Mouse (Mus musculus) hindbrain, postnatal 0 days (tissue): ENCODE measurements around the gene Zfp366. TPM values are rescaled to one million over a fixed set of nuclear protein-coding genes. Genes with fewer than 3 reads are reported as not detected.
"Not testable (repeated sequence)": the region's sequence is repeated elsewhere in the genome, so short reads cannot be mapped to it uniquely, and the experiment has no call there.

Experiments
- ATAC-seq: fragments of 200-750 bp; cut with Nextera tagmentation; 2 replicates; pipeline ENCODE4 v1.8.0; 2017; ENCODE audit warnings: mild to moderate bottlenecking, moderate TSS enrichment, moderate library complexity
- DNase-seq: peaks from one replicate; pipeline ENCODE4 v3.0.0-alpha.2; 2015; ENCODE audit warnings: low spot score
- H3K27ac ChIP-seq: fragments of 300-500 bp; sonication (generic); 2 replicates; pipeline ENCODE4 v1.5.1; 2014; ENCODE audit warnings: mild to moderate bottlenecking
- H3K27me3 ChIP-seq: fragments of 300-500 bp; sonication (generic); 2 replicates; pipeline ENCODE4 v1.6.1; 2014; ENCODE audit warnings: low read length, mixed read lengths; ENCODE audit not compliant: insufficient read depth
- H3K36me3 ChIP-seq: fragments of 300-500 bp; sonication (generic); 2 replicates; pipeline ENCODE4 v1.6.1; 2014; ENCODE audit warnings: low read length, mixed read lengths; ENCODE audit not compliant: insufficient read depth
- H3K4me1 ChIP-seq: fragments of 300-500 bp; sonication (generic); 2 replicates; pipeline ENCODE4 v1.6.1; 2014; ENCODE audit warnings: antibody characterized with exemption, low read length, mixed read lengths; ENCODE audit not compliant: insufficient read depth
- H3K4me2 ChIP-seq: fragments of 300-500 bp; sonication (generic); 2 replicates; pipeline ENCODE4 v1.6.1; 2014; ENCODE audit warnings: low read depth, mild to moderate bottlenecking, low read length, moderate library complexity, mixed read lengths
- H3K4me3 ChIP-seq: fragments of 300-500 bp; sonication (generic); 2 replicates; pipeline ENCODE4 v1.5.1; 2014; ENCODE audit warnings: low read length
- H3K9ac ChIP-seq: fragments of 300-500 bp; sonication (generic); replicated peaks from 2 replicates; pipeline ENCODE4 v1.6.1; 2014; ENCODE audit warnings: mild to moderate bottlenecking, low read length, moderate library complexity, mixed read lengths
- H3K9me3 ChIP-seq: fragments of 300-500 bp; sonication (generic); 2 replicates; pipeline ENCODE4 v1.6.1; 2016; ENCODE audit warnings: low read length, mixed read lengths
- CTCF ChIP-seq: IDR thresholded peaks from 2 replicates; pipeline ENCODE4 v1.5.1; 2016; ENCODE audit warnings: antibody characterized with exemption, control low read depth, low read depth
- WGBS: fragments of 180-500 bp; shearing (Covaris S2); extraction: QIAGEN DNeasy Blood & Tissue Kit; methylation state at CpG from one replicate; pipeline ENCODE4 v1.1.7; 2014; 5-methylcytosine and 5-hydroxymethylcytosine counted together
- polyA plus RNA-seq: library from polyadenylated mRNA; unstranded; fragments of >200 nt; fragmentation: Nextera tagmentation; extraction: Ambion mirVana; gene quantifications from 2 replicates; pipeline ENCODE4 v1.2.1, GENCODE M21; 2015
- total RNA-seq: library from RNA; depleted of rRNA; stranded (reverse); fragments of >200 nt; gene quantifications from 2 replicates; pipeline ENCODE4 v1.2.3, GENCODE M21; 2014

Zfp366 gene
- total and polyA plus RNA-seq, 2 experiments from 2014 or later = 0.30 to 2.2 TPM

- Histone ChIP-seq H3K4me3 (no peak overlapping the region), H3K36me3 (no peaks in the 10 kb centered on the region), H3K4me2 (no peak overlapping the region), H3K9ac (no peak overlapping the region), H3K9me3 (no peaks in the 10 kb centered on the region), H3K27me3 (no peaks in the 10 kb centered on the region), H3K4me1 (no peaks in the 10 kb centered on the region), H3K27ac (no peak overlapping the region)
- DNase-seq = no peak
- TF ChIP-seq CTCF = no peak
- ATAC-seq = no peak
- 71% methylated on average over 6 of the region's 6 CpGs for WGBS
These were observed 15.2 kb upstream of the Zfp366 start for GRCm38 (mm10) chr13:99169401-99169800.

- no peaks in the 10 kb centered on the region for H3K27me3 ChIP-seq
- H3K36me3 ChIP-seq = no peaks in the 10 kb centered on the region
- no peak overlapping the region for H3K27ac ChIP-seq
- no peaks in the 10 kb centered on the region for H3K9me3 ChIP-seq
- TF ChIP-seq CTCF = peak; percentile 40
- DNase-seq (peak; percentile 62), ATAC-seq (no peak)
- no peak overlapping the region for H3K9ac ChIP-seq
- H3K4me3 ChIP-seq = no peak overlapping the region
- 39% methylated on average over 2 of the region's 2 CpGs for WGBS
- no peak overlapping the region for H3K4me2 ChIP-seq
- H3K4me1 ChIP-seq = no peaks in the 10 kb centered on the region
These were observed 14.3 kb upstream of the Zfp366 start for GRCm38 (mm10) chr13:99170337-99170736.

GRCm38 (mm10) chr13:99173849-99174248, 10.8 kb upstream of the Zfp366 start:
- Histone ChIP-seq H3K27ac (no peak overlapping the region), H3K9ac (no peak overlapping the region), H3K36me3 (no peaks in the 10 kb centered on the region), H3K4me1 (no peaks in the 10 kb centered on the region), H3K9me3 (no peaks in the 10 kb centered on the region), H3K27me3 (no peaks in the 10 kb centered on the region), H3K4me2 (no peak overlapping the region), H3K4me3 (no peak overlapping the region)
- no peak for TF ChIP-seq CTCF
- no peak for ATAC-seq
- no peak for DNase-seq
- WGBS = 32% methylated on average over 4 of the region's 4 CpGs

GRCm38 (mm10) chr13:99182828-99183227, 1.8 kb upstream of the Zfp366 start:
- H3K4me2 ChIP-seq, DNase-seq, H3K9me3 ChIP-seq, H3K9ac ChIP-seq, H3K4me1 ChIP-seq, H3K4me3 ChIP-seq, H3K27ac ChIP-seq, H3K27me3 ChIP-seq, H3K36me3 ChIP-seq, ATAC-seq: not testable (repeated sequence)
- WGBS = 86% methylated on average over 3 of the region's 3 CpGs

DNA sequence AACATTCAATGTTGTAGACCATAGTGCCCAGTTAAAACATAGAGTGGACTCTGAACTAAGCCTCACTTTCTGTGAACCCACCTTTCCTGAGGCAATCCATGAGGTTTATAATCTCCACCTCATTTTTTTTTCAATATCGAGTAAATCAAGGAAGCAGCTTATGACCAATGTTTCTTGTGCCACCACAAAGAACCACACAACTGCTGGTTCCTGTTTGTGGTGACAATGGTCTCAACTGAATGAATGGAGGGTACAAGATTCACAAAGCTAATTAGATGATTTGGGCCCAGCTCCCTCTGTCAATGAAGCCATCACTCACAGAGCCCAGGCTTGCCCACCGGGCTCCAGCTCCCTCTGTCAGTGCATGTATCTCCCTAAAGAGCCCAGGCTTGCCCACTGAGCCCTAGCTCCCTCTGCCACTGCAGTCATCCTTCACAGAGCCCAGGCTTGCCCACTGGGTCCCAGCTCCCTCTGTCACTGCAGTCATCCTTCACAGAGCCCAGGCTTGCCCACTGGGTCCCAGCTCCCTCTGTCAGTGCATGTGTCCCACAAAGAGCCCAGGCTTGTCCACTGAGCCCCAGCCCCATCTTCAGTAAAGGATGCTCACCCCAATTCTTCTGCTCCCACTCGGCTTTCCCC, 1.2 kb upstream of the Zfp366 start:
- ATAC-seq = no peak
- H3K9me3 ChIP-seq = no peaks in the 10 kb centered on the region
- TF ChIP-seq CTCF = no peak
- no peaks in the 10 kb centered on the region for H3K4me1 ChIP-seq
- H3K4me3 ChIP-seq = no peak overlapping the region
- DNase-seq = no peak
- 82% methylated on average over 3 of the region's 3 CpGs for WGBS
- H3K36me3 ChIP-seq = no peaks in the 10 kb centered on the region
- H3K27ac ChIP-seq = no peak overlapping the region
- H3K9ac ChIP-seq = no peak overlapping the region
- no peak overlapping the region for H3K4me2 ChIP-seq
- H3K27me3 ChIP-seq = no peaks in the 10 kb centered on the region

GRCm38 (mm10) chr13:99185573-99185972, 950 bp downstream of the Zfp366 start:
- 0 out of 2 replicates have a peak overlapping the region, but pooled peaks have one; percentile 4 for H3K4me3 ChIP-seq
- H3K27ac ChIP-seq = no peak overlapping the region; the same call in 1 of the 2 replicates
- no peaks in the 10 kb centered on the region for H3K9me3 ChIP-seq
- no peak overlapping the region for H3K9ac ChIP-seq
- TF ChIP-seq CTCF = no peak
- DNase-seq = no peak
- H3K4me1 ChIP-seq = 0 out of 2 replicates have a peak, but pooled peaks cover 7% of the 10 kb centered on the region
- H3K27me3 ChIP-seq = no peaks in the 10 kb centered on the region
- ATAC-seq = no peak
- 75% methylated on average over 10 of the region's 10 CpGs for whole genome bisulfite sequencing
- no peaks in the 10 kb centered on the region for H3K36me3 ChIP-seq
- 0 out of 2 replicates have a peak overlapping the region, but pooled peaks have one; percentile 18 for H3K4me2 ChIP-seq

DNA sequence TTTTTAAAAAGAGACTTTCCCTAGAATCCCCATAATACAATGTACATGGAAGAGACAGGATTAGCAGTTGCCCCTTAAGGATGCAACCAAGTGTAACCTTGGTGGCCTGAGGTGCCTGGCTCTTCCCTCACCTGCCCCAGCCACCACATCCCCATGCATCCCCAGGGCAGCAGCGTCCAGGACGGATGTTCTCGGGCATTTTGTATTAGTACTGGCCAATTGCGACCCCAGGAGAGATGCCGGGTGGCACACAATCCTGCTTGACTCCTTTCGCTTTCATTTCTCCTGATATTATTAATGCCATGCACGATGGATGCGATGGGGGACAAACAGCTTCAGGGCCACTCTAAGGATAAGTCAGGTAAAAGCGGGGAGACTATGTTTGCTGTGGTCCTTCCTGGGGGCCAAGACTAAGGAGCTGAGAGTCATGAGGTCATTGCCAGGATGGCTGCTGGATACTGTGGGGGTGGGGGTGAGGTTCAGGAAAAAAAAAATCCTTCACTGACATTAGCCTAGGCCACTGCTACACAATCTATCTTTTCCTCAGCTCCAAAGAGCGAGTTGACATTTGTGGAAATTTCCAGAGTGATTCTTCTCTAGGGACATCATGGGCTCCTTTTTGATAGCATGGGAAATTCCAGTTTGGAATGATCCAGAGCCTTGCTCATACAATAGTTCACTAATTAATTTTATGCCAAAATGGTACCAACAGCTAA, 1.7 kb downstream of the Zfp366 start:
- Histone ChIP-seq H3K36me3 (no peaks in the 10 kb centered on the region), H3K27ac (no peak overlapping the region), H3K9me3 (no peaks in the 10 kb centered on the region), H3K4me1 (0 out of 2 replicates have a peak, but pooled peaks cover 7% of the 10 kb centered on the region), H3K27me3 (no peaks in the 10 kb centered on the region), H3K9ac (no peak overlapping the region), H3K4me2 (peak overlapping the region; percentile 16; the same call in 1 of the 2 replicates), H3K4me3 (no peak overlapping the region)
- 88% methylated on average over 10 of the region's 10 CpGs for WGBS
- ATAC-seq = no peak
- TF ChIP-seq CTCF = no peak
- no peak for DNase-seq
